8 mouse cellular contexts compared by ENCODE assay signal in the genomic region with DNA sequence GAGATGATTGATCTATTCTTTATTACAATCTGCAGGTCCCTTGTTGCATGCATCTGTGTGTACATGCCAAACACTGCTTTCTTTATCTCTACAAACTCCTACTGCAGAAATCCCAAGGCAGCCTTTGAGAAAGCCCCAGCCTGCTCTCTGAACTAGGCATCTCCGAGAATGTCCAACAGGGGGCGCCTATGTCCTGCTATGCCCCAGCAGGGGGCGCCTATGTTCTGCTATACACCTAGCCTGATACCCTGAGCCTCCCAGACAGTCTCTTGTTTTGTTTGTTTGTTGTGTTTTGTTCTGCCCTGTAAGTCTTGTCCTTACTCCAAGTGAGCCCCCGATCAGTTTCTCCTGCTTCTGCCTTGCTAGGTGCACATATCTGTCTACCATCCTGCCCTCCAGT. TPM values are rescaled to one million over a fixed set of nuclear protein-coding genes. Genes with fewer than 3 reads are reported as not detected.
A peak's percentile ranks its signal among the peaks of the same experiment; 100 is the strongest.
DNase-seq lines count a peak whose midpoint lies in the region; ATAC-seq and TF ChIP-seq lines count a peak whose summit lies in the region.
"Had no signal": no experiment of that assay in that cellular context is flagged by ENCODE, and none has a peak within 500 bp of the region (broad histone marks: within the 10 kb centered on the region; RNA-seq: fewer than 3 reads in every experiment).

No protein-coding gene starts in this region.

- no peak overlapping the region for H3K27ac ChIP-seq in cerebellum, adult 2 months (ENCODE audit: insufficient read depth, low read length)
- H3K27ac ChIP-seq in hindbrain, postnatal 0 days = no peak overlapping the region
- no peak overlapping the region for H3K27ac ChIP-seq in spleen, adult 2 months (ENCODE audit: insufficient read depth, low read length)
- H3K27ac ChIP-seq: limb, embryonic 15.5 days had no signal

- no peaks in the 10 kb centered on the region for H3K4me1 ChIP-seq in cerebellum, adult 2 months (ENCODE audit: control insufficient read depth, insufficient read depth, low read length)
- H3K4me1 ChIP-seq in hindbrain, postnatal 0 days (ENCODE audit: insufficient read depth, low read length) = no peaks in the 10 kb centered on the region
- H3K4me1 ChIP-seq in spleen, adult 2 months (ENCODE audit: control insufficient read depth, insufficient read depth, insufficient read length) = no peaks in the 10 kb centered on the region

- peak; percentile 86 for DNase-seq in adipocyte (ENCODE audit: low spot score)
- DNase-seq in cerebellum, adult 2 months = peak; percentile 76 to 87
- DNase-seq in forelimb bud, embryonic 11.5 days (ENCODE audit: low read depth, low spot score) = peak; percentile 63
- peak; percentile 78 for DNase-seq in hindbrain, postnatal 0 days (ENCODE audit: low spot score)
- DNase-seq in layer of hippocampus, postnatal 36 days = peak; percentile 73 to 75
- peak in 1 of 2 experiments; percentile 16 for DNase-seq in spleen, adult 2 months (ENCODE audit: low read depth in 1 of 2, low spot score in 2 of 2)

- ATAC-seq in hindbrain, postnatal 0 days = 0 out of 2 replicates have a peak, but pooled peaks have one; percentile 54
- peak; percentile 84 for ATAC-seq in megakaryocyte progenitor cell, adult 5-6 weeks (replicated peaks; ENCODE audit: poor library complexity)

- no peaks in the 10 kb centered on the region for H3K27me3 ChIP-seq in cerebellum, adult 2 months (ENCODE audit: control insufficient read depth, insufficient read depth, low read length)
- H3K27me3 ChIP-seq in hindbrain, postnatal 0 days (ENCODE audit: insufficient read depth, low read length) = no peaks in the 10 kb centered on the region
- H3K27me3 ChIP-seq in spleen, adult 2 months (ENCODE audit: control insufficient read depth, insufficient read depth, low read length) = no peaks in the 10 kb centered on the region
- H3K27me3 ChIP-seq: limb, embryonic 15.5 days had no signal

- peak; percentile 92 for TF ChIP-seq CTCF in cerebellum, adult 2 months (IDR thresholded peaks at IDR 0.05; ENCODE audit: borderline replicate concordance, insufficient read depth, low read depth, low read length)
- peak; percentile 85 for TF ChIP-seq CTCF in hindbrain, postnatal 0 days (IDR thresholded peaks at IDR 0.05; ENCODE audit: low read depth)
- peak; percentile 60; the same call in 1 of the 2 replicates for TF ChIP-seq CTCF in spleen, adult 2 months (IDR thresholded peaks at IDR 0.05; ENCODE audit: extremely low read depth, insufficient read depth, insufficient read length, insufficient replicate concordance)

- H3K4me3 ChIP-seq in cerebellum, adult 2 months (replicated peaks; ENCODE audit: insufficient read depth, low read depth, low read length) = no peak overlapping the region
- no peak overlapping the region for H3K4me3 ChIP-seq in hindbrain, postnatal 0 days (ENCODE audit: low read length)
- no peak overlapping the region for H3K4me3 ChIP-seq in spleen, adult 2 months (ENCODE audit: extremely low read depth, insufficient read depth, insufficient read length)
- H3K4me3 ChIP-seq: limb, embryonic 15.5 days had no signal

- no peak overlapping the region for H3K9ac ChIP-seq in hindbrain, postnatal 0 days (replicated peaks; ENCODE audit: low read length)
- H3K9ac ChIP-seq: limb, embryonic 15.5 days had no signal

- no peak overlapping the region for H3K4me2 ChIP-seq in hindbrain, postnatal 0 days (ENCODE audit: low read depth, low read length)
- H3K4me2 ChIP-seq: limb, embryonic 15.5 days had no signal

- H3K9me3 ChIP-seq in hindbrain, postnatal 0 days (ENCODE audit: low read length) = no peaks in the 10 kb centered on the region
- H3K9me3 ChIP-seq: limb, embryonic 15.5 days had no signal

- TF ChIP-seq POLR2A in cerebellum, adult 2 months (IDR thresholded peaks at IDR 0.05; ENCODE audit: borderline replicate concordance, insufficient read depth, low read length) = no peak
- no peak for TF ChIP-seq POLR2A in spleen, adult 2 months (IDR thresholded peaks at IDR 0.05; ENCODE audit: low read depth, low read length)

- WGBS in cerebellum, adult 2 months = 36% methylated on average over 4 of the region's 4 CpGs
- 28% methylated on average over 4 of the region's 4 CpGs for WGBS in hindbrain, postnatal 0 days
- 28% methylated on average over 4 of the region's 4 CpGs for WGBS in spleen, adult 2 months

- no peaks in the 10 kb centered on the region for H3K36me3 ChIP-seq in hindbrain, postnatal 0 days (ENCODE audit: insufficient read depth, low read length)
- no peaks in the 10 kb centered on the region for H3K36me3 ChIP-seq in spleen, adult 2 months (ENCODE audit: control insufficient read depth, insufficient read depth, low read length)

RNA-seq across cellular contexts. Expression of gene Mocs1, which starts 40.1 kb away (rescaled TPM):
- 14.4 and 17.0 TPM in 2 replicates for polyA plus RNA-seq in cerebellum, adult 2 months (2012; rRNA removed)
- 13.6 and 18.4 TPM in 2 replicates for total RNA-seq in hindbrain, postnatal 0 days (2014; rRNA removed)
- polyA plus RNA-seq in hindbrain, postnatal 0 days (2015; fragmentation: Nextera tagmentation; extraction: Ambion mirVana) = 4.4 and 4.7 TPM in 2 replicates
- 10 to 100 TPM in 1 of 2 experiments, 1 to 10 TPM in 1; 9.9 to 14.2 TPM for total RNA-seq in layer of hippocampus, postnatal 36 days (2021)
- total RNA-seq in megakaryocyte progenitor cell, adult 5-6 weeks (2015) = 31.7 and 35.7 TPM in 2 replicates
- total RNA-seq in megakaryocyte progenitor cell, adult 5-6 weeks (2017) = 13.8 and 15.7 TPM in 2 replicates
- polyA plus RNA-seq in spleen, adult 2 months (2012; rRNA removed) = 21.9 and 23.0 TPM in 2 replicates
